Mouse (Mus musculus) liver, postnatal 0 days (tissue): Measurements from ENCODE around the gene Akap17b.

Experiments
- CTCF ChIP-seq: sonication (generic); IDR thresholded peaks from 2 replicates; pipeline ENCODE4 v1.5.1; 2016; ENCODE audit warnings: antibody characterized with exemption, low read depth
- EP300 ChIP-seq: IDR thresholded peaks from 2 replicates; pipeline ENCODE4 v1.6.1; 2016; ENCODE audit warnings: antibody characterized with exemption, low read depth, mild to moderate bottlenecking

DNA sequence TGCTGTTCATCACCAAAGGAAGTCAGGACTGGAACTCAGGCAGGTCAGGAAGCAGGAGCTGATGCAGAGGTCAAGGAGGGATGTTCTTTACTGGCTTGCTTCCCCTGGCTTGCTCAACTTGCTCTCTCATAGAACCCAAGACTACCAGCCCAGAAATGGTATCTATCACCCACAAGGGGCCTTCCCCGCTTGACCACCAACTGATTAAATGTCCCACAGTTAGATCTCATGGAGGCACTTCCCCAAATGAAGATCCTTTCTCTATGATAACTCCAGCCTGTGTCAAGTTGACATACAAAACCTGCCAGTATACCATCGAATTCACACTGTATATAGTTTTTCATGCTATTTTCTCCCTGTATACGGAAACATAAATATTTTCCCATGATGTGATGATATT, 49.9 kb downstream of the Akap17b start:
- TF ChIP-seq CTCF (no peak), EP300 (no peak)
